Mouse (Mus musculus) midbrain, postnatal 0 days (tissue): ENCODE data around the gene Syna. TPM values are rescaled to one million over a fixed set of nuclear protein-coding genes. Genes with fewer than 3 reads are reported as not detected.

Source experiments
- ATAC-seq: fragments of 200-750 bp; cut with Nextera tagmentation; 2 replicates; pipeline ENCODE4 v1.8.0; 2017; ENCODE audit warnings: moderate number of reproducible peaks, mild to moderate bottlenecking, moderate TSS enrichment, moderate library complexity; ENCODE audit not compliant: low FRiP score
- DNase-seq: peaks from one replicate; pipeline ENCODE4 v3.0.0-alpha.2; 2015; ENCODE audit warnings: low spot score
- H3K27ac ChIP-seq: fragments of 300-500 bp; sonication (generic); 2 replicates; pipeline ENCODE4 v1.5.1; 2014; ENCODE audit warnings: low read depth, mild to moderate bottlenecking, low read length, mixed read lengths
- H3K27me3 ChIP-seq: fragments of 300-500 bp; sonication (generic); 2 replicates; pipeline ENCODE4 v1.6.1; 2014; ENCODE audit warnings: low read length, control low read depth, mixed read lengths; ENCODE audit not compliant: insufficient read depth
- H3K36me3 ChIP-seq: fragments of 300-500 bp; sonication (generic); 2 replicates; pipeline ENCODE4 v1.6.1; 2014; ENCODE audit warnings: low read length, control low read depth, mixed read lengths; ENCODE audit not compliant: insufficient read depth
- H3K4me1 ChIP-seq: fragments of 300-500 bp; sonication (generic); 2 replicates; pipeline ENCODE4 v1.6.1; 2014; ENCODE audit warnings: mild to moderate bottlenecking, control low read depth, antibody characterized with exemption, low read length, mixed read lengths; ENCODE audit not compliant: insufficient read depth
- H3K4me2 ChIP-seq: fragments of 300-500 bp; sonication (generic); 2 replicates; pipeline ENCODE4 v1.6.1; 2014; ENCODE audit warnings: low read depth, mild to moderate bottlenecking, low read length, mixed read lengths; ENCODE audit not compliant: poor library complexity, severe bottlenecking
- H3K4me3 ChIP-seq: fragments of 300-500 bp; sonication (generic); 2 replicates; pipeline ENCODE4 v1.5.1; 2014; ENCODE audit warnings: low read depth, mild to moderate bottlenecking, low read length, moderate library complexity
- H3K9ac ChIP-seq: fragments of 300-500 bp; sonication (generic); replicated peaks from 2 replicates; pipeline ENCODE4 v1.6.1; 2014; ENCODE audit warnings: mild to moderate bottlenecking, low read length, moderate library complexity, mixed read lengths; ENCODE audit not compliant: poor library complexity, severe bottlenecking
- H3K9me3 ChIP-seq: fragments of 300-500 bp; sonication (generic); 2 replicates; pipeline ENCODE4 v1.6.1; 2016; ENCODE audit warnings: low read length, control low read depth
- CTCF ChIP-seq: IDR thresholded peaks from 2 replicates; pipeline ENCODE4 v1.5.1; 2016; ENCODE audit warnings: antibody characterized with exemption, mild to moderate bottlenecking
- WGBS: fragments of 180-500 bp; shearing (Covaris S2); extraction: QIAGEN DNeasy Blood & Tissue Kit; methylation state at CpG from one replicate; pipeline ENCODE4 v1.1.7; 2014; 5-methylcytosine and 5-hydroxymethylcytosine counted together
- polyA plus RNA-seq: library from polyadenylated mRNA; unstranded; fragments of >200 nt; fragmentation: Nextera tagmentation; extraction: Ambion mirVana; gene quantifications from 2 replicates; pipeline ENCODE4 v1.2.1, GENCODE M21; 2015
- total RNA-seq: library from RNA; depleted of rRNA; stranded (reverse); fragments of >200 nt; gene quantifications from 2 replicates; pipeline ENCODE4 v1.2.3, GENCODE M21; 2014; rRNA removed

The Syna gene
- not detected in 2 replicates for total RNA-seq
- polyA plus RNA-seq: 0.93 and 1.1 TPM in 2 replicates

- WGBS: 92% methylated on average over 7 of the region's 7 CpGs
- H3K4me3 ChIP-seq: no peak within 1 kb of the TSS
These were observed at the start of gene Syna for GRCm38 (mm10) chr5:134560071-134560449. Syna (minus strand) TSS chr5:134560171.

DNA sequence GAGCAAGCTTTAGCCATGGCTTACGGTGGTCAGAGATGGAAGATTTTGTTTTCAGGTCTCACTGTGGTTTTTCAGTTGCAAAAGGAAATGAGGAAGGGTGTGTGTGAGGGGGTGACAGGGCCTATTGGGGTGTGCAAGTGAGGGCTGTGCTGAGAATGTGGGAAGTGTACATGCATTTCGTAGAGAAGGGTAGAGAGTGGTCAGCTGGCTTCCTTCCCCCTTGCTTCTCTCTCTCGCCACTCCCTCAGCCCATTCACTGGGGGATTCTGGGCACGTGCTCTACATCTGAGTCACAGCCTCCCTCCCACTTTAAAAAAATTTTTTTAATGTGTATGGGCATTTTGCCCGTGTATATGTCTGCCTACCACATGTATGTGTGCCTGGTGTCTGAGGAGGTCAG lies 47.1 kb upstream of the Syna start:
- TF ChIP-seq CTCF: no peak
- no peak for ATAC-seq
- no peak overlapping the region for H3K9ac ChIP-seq
- H3K4me2 ChIP-seq: no peak overlapping the region
- H3K27ac ChIP-seq: no peak overlapping the region
- 75% methylated on average over 5 of the region's 5 CpGs for WGBS
- DNase-seq: no peak
- no peaks in the 10 kb centered on the region for H3K9me3 ChIP-seq
- no peaks in the 10 kb centered on the region for H3K4me1 ChIP-seq
- no peaks in the 10 kb centered on the region for H3K36me3 ChIP-seq
- H3K27me3 ChIP-seq: no peaks in the 10 kb centered on the region
- no peak overlapping the region for H3K4me3 ChIP-seq

More at GRCm38 (mm10) chr5:134560071-134560449, at the start of gene Syna:
- Histone ChIP-seq H3K36me3 (no peaks in the 10 kb centered on the region), H3K27ac (no peak within 1 kb of the TSS), H3K4me2 (no peak within 1 kb of the TSS), H3K27me3 (no peaks in the 10 kb centered on the region), H3K4me1 (0 out of 2 replicates have a peak, but pooled peaks cover 4% of the 10 kb centered on the region), H3K9ac (no peak within 1 kb of the TSS), H3K9me3 (no peaks in the 10 kb centered on the region)
- ATAC-seq (no peak), DNase-seq (no peak)
- no peak for TF ChIP-seq CTCF

DNA sequence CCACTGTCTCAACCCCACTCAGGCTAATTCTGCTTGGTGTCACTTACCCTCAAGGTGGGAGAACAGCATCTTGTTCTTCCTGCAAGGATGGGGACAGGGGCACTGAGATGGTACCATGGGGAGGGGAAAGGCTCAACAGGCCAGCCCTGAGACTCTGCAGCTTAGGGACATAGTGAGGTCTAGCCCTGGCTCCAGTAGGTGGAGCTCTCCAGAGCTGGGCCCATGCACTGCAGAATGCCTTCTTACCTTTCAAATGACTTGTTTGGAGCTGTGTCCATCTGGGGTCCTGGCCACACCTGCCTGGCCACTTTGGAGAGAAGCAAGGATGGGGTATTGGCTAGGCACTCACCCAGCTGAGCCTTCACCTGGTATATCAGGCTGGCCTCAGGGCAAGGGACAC lies 46.3 kb upstream of the Syna start:
- H3K27ac ChIP-seq: no peak overlapping the region
- H3K9ac ChIP-seq: no peak overlapping the region
- DNase-seq (no peak), ATAC-seq (no peak)
- H3K4me1 ChIP-seq: no peaks in the 10 kb centered on the region
- H3K4me2 ChIP-seq: no peak overlapping the region
- no peaks in the 10 kb centered on the region for H3K36me3 ChIP-seq
- no peaks in the 10 kb centered on the region for H3K9me3 ChIP-seq
- H3K27me3 ChIP-seq: no peaks in the 10 kb centered on the region
- no peak overlapping the region for H3K4me3 ChIP-seq
- TF ChIP-seq CTCF: peak; percentile 11; the same call in 1 of the 2 replicates

DNA sequence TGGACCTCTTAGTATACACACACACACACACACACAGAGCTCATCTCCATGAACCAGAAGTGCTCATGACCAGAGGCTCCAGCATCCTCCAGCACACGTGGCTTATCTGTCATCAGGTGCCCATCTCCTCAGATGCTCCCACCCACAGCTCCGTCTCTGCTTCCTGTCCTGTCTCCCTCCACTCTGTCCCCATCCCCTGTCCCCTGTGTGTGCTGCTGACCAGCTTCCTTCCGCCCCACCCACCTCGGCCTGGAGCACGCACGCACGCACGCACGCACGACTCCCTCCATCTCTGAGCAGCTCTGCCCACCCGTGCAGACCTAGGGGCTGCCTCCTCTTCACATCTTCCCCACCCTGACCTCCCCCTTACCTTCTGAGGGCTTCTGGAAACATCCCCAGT lies 44.4 kb upstream of the Syna start:
- DNase-seq (no peak), ATAC-seq (no peak)
- H3K36me3 ChIP-seq: peaks cover 3% of the 10 kb centered on the region; the same call in 1 of the 2 replicates
- H3K9me3 ChIP-seq: no peaks in the 10 kb centered on the region
- no peaks in the 10 kb centered on the region for H3K27me3 ChIP-seq
- H3K4me3 ChIP-seq: no peak overlapping the region
- no peak overlapping the region for H3K27ac ChIP-seq
- H3K4me2 ChIP-seq: no peak overlapping the region
- WGBS: 92% methylated on average over 11 of the region's 11 CpGs
- H3K4me1 ChIP-seq: no peaks in the 10 kb centered on the region
- no peak for TF ChIP-seq CTCF
- no peak overlapping the region for H3K9ac ChIP-seq

GRCm38 (mm10) chr5:134597711-134598110 lies 37.7 kb upstream of the Syna start:
- TF ChIP-seq CTCF: no peak
- H3K4me1 ChIP-seq: no peaks in the 10 kb centered on the region
- H3K36me3 ChIP-seq: peaks cover 54% of the 10 kb centered on the region
- no peak overlapping the region for H3K9ac ChIP-seq
- no peaks in the 10 kb centered on the region for H3K9me3 ChIP-seq
- ATAC-seq (no peak), DNase-seq (peak; percentile 68)
- no peak overlapping the region for H3K4me2 ChIP-seq
- WGBS: 72% methylated on average over 10 of the region's 10 CpGs
- H3K4me3 ChIP-seq: no peak overlapping the region
- H3K27me3 ChIP-seq: no peaks in the 10 kb centered on the region
- no peak overlapping the region for H3K27ac ChIP-seq

GRCm38 (mm10) chr5:134593093-134593492 lies 33.1 kb upstream of the Syna start:
- H3K9me3 ChIP-seq: no peaks in the 10 kb centered on the region

More at GRCm38 (mm10) chr5:134593093-134593492, 33.1 kb upstream of the Syna start:
- no peak overlapping the region for H3K27ac ChIP-seq
- no peaks in the 10 kb centered on the region for H3K27me3 ChIP-seq
- no peak overlapping the region for H3K4me3 ChIP-seq
- 91% methylated on average over 9 of the region's 9 CpGs for WGBS
- no peak for ATAC-seq
- no peak overlapping the region for H3K4me2 ChIP-seq
- H3K9ac ChIP-seq: no peak overlapping the region
- no peak for DNase-seq
- H3K4me1 ChIP-seq: no peaks in the 10 kb centered on the region
- peaks cover 59% of the 10 kb centered on the region for H3K36me3 ChIP-seq
- TF ChIP-seq CTCF: no peak
